Mouse (Mus musculus) kidney, postnatal 4 days (tissue): ENCODE measurements around the gene CN725425.
A peak's percentile ranks its signal among the peaks of the same experiment; 100 is the strongest.

ENCODE experiments used
- DNase-seq, 2 experiments: peaks; one replicate each; pipeline ENCODE4 v3.0.0; 2021; ENCODE audit warnings: mixed read lengths in 2 of 2

CN725425 gene

DNA sequence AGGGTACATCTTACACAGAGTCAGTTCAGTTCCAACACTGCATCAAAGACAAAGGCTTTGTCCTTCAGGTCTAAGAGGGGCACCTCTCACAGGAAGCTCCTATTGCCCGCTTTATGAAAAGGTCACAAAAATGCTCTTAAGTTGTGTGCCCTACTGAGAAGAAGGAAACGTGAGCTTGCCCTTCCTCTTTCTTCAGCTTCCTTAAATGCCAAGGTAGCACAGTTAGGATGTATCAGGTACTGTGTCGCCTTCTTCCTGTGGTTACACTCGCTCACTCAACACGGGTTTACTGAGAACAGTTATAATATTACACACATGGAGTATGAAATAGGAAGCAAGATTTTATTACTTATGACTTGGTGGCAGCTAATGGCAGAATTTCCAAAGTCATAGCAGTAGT is 38.0 kb downstream of the CN725425 start:
- no peak for DNase-seq

DNA sequence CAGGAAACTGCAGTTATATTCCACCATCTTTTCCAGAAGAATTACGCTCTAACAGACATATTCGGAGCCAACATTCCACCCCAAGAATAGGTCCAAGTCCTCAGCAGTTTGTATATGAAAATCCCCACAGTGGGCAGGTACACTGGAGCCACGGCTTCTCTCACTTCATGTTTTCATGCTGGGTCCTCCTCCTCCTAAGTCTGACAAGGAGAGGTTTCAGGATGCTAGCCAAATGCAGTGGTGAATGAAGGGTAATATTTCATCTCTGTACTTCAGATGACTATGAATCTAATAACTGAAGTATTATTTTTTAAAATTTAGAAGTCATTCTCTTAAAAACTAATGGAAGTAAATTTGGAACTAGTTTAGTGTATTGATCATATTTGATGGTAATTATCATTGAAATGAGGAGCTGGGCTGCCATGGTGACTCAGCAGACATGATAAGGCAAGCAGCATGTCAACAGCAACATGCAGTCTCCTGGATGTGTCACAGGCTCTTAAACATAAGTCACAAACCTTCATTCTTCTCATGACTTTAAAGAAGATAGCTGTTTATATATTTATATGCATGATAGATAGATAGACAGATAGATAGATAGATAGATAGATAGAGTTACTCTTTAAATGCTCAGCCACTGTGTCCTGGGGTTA is 41.5 kb downstream of the CN725425 start:
- no peak for DNase-seq

DNA sequence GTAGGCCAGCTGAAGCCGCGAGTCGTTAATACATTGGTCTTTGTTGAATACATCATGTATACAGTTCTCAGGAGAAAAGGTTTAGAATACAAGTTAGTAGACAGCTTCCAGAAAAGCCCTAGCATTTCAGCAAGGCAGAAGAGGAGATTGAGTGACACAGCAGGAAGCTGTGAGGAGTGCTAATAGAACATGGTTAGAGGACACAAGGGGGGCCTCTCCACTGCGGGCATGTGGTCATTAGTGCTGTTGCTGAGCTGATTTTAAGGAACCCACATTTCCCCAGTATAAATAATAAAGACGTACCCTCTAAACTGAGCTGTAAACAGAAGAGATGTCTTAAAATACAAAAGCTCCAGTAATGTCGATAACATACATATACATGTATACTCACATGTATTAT is 51.5 kb downstream of the CN725425 start:
- DNase-seq: peak; percentile 34 to 37

DNA sequence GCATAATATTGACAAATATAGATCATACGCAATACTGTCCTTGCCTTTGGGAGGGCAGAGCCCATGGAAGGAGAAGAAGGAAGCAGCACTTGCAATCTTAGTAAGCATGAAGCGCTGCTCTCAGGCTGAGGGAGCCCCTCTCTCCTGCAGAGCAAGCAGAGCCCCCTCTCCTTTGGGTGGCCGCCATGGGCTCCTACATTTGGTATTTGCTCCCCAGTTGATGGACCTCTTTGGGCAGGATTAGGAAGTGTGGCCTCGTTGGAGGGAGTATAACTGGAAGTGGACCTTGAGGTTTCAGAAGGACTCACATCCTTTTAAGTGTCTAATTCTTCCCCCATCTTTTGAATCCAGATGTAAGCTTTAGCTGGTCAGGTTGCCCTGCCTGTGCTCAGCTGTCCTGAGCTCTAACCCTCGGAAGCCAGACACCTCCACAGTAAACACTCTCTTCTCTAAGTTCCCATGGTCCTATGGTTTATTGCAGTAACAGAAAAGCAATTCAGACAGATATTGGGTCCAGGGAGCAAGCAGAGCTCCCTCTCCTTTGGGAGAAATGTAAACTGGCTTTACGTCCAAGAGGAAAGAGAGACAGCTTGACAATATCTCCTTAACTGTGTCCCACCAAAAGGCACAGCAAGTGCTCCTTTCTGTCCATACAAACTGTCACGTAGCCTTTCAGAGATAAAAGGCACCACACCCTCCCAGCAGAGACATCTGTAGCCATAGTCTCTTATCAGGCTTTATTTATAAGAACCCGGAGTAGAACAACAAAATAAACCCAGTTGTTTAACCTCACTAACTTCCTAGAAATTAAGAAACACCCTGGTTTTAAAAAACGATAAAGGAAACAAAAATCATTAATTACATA is 52.5 kb downstream of the CN725425 start:
- DNase-seq: no peak

DNA sequence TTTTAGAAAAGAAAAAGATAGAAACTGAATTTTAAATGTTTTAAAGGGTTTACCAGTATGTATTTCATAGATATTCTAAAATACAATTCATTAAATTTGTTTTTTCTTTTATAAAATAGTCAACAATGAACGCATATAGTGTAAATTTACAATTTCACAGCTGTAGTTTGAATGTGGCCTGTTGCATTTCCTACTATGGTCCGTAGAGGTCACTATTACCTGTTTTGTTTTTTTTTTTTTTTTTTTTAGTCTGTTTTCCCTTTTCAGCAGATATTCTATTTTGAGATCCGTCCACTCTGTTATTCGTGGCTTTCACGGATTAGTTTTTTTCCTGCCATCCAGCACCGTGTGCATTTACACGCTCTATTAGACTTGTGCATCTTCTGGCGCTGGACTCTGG is 53.7 kb downstream of the CN725425 start:
- no peak for DNase-seq

DNA sequence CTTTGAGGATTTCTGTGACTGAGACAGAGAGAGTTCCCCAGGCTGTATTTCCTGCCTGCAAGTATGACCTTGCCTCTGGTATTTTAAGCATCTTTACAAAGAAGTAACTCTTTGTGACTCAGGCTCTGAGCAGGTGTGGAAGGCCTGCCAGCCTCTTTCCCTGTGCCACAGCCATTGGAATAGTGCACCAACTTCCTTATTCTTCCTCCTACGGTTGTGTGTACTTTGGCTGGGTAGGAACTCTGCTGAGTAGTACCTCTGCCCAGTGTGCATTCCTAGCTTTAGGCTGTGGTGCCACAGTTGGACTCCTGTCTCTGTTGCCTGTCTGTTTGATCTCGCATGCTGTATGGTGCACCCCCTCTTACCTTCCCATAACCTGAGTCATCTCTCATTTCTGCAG is 56.0 kb downstream of the CN725425 start:
- DNase-seq: no peak

DNA sequence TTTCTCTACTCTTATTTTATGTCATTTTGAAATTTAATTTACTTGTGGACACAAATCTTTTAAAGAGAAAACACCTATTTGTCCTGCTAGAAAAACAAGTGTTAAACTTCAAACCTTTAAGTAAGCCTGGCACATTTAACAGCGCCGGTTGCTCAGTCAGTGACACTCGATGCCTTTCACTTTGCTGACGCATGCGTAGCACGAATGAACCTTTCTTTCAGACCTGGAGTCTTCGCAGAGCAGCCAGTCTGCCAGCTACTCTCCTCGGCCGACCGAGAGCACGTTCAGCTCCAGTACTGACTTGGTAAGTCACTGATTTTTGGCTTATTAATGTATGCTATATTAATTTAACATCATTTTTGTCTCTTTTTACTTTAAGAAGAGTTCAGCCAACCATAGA is 57.8 kb downstream of the CN725425 start:
- peak; percentile 39 to 63 for DNase-seq

DNA sequence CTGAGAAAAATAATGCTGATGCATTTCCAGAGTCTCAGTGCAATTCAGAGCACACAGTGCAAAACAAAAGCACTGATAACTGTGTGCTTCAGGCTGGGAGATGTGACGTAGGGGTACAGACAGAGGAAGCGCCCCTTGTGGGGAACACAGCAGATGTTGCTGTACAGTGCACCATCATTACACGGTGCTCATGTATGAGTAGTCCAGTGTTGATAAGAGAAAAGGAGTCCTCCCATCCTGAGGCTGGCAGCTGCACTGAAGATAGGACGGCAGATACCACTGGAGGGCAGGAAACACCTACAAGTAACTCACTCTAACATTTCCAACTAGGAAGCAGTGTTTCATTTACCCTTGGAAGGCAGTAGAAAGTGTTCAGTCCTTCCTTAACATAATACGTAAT is 61.3 kb downstream of the CN725425 start:
- DNase-seq: no peak

DNA sequence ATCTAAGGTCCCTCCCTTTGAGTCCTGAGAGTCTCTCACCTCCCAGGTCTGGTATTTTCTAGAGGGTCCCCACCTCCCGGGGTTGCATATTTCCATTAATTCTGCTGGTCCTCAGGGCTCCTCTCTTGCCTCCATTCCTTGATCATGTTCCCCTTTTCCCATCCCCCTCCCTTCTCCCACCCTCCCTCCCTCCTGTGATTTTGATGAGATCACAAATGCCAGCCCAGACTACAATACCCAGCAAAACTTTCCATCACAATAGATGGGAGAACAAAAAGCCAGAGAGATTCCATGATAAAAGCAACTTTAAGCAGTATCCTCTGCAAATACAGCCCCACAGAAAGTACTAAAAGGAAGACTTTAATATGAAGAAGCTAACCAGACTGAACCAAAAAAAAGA is 64.6 kb downstream of the CN725425 start:
- DNase-seq: no peak

DNA sequence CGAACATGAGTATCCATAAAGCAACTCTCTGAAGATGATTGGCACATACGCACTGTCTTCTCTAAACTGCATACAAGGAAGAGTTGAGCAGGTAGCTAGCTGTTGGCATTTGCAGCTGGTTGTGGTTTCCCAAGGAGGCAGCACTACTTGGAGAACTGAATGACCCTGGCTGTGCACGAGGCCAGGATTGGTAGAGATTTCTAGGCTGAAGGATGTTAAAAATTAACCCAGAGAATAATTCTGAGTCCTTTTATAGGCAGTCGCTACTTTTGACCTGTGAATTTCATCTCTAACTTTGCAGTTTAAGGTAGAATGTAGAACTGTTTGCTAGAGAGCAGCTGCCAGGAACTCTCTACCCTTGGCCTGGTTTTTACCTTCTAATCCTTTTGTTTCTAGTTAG is 69.2 kb downstream of the CN725425 start:
- DNase-seq: peak in 1 of 2 experiments; percentile 45

DNA sequence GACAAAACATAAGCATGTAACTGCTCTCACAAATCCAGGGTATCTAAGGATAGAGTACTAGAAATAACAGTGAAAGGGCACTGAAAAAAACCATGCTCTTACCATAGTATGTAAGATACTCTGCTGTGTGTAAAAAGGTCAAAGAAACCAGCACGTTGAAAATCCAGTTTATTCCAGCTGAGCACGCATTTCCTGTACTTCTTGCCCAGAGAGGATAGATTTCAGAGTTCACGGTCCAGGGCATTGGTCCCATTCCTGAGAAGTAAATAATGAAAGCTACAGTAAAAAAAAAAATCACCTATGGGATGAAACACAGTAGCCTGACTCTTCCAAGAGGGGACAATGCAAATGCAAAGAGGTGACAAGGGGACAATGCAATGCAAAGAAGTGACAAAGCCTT is 76.7 kb downstream of the CN725425 start:
- DNase-seq: no peak

DNA sequence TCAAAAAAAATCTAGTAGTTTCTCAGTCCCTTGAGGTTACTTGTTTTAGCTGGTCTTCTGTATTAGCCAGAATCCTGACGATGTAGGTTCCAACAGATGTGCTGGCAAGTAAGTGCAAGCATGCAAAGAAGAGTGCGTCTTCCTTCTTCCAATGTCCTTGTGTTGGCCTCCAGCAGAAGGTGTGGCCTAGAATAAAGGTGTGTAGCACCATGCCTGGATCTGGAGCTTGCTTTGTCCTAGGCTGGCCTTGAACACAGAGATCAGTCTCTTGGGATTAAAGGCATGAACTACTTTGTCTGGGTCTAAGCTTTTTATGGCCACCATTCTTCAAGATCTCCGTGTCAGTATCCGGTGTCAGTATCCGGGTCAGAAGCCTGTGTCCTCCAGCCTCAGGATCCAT is 80.3 kb downstream of the CN725425 start:
- DNase-seq: no peak

DNA sequence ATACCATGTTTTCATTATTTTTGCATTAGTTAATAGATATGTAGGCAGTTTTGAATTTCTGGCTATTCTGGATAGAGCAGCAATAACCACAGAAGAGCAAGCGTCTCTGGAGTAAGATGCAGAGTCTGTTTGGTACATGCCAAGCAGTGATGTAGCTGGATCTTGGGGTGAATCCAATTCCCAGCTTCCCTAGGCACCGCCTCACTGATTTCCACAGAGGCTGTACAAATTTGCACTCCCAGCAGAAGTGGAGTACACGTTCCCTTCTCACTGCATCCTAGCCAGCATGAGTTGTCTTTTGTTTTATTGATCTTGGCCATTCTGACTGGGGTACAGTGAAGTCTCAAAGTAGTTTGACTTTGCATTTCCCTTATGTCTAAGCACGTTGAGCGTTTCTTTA is 82.2 kb downstream of the CN725425 start:
- DNase-seq: no peak

DNA sequence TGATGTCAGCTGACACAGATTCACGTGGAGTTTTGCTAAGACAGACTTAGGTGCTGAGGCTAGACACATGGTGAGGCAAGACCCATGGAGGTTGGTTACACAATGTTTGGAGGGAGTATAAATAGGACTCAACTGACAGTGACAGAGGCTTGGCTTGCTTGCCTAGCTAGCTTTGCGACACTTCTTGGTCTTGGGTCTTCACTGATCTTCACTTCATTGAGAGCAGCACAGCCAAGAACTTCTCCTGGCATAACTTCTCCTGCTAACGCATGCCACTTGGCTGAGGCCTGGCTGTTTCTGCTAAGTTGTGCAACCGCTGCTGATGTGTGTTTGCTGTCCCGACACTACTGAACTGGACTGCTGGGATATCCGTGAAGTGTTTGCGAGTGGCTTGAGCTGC is 83.5 kb downstream of the CN725425 start:
- DNase-seq: no peak

DNA sequence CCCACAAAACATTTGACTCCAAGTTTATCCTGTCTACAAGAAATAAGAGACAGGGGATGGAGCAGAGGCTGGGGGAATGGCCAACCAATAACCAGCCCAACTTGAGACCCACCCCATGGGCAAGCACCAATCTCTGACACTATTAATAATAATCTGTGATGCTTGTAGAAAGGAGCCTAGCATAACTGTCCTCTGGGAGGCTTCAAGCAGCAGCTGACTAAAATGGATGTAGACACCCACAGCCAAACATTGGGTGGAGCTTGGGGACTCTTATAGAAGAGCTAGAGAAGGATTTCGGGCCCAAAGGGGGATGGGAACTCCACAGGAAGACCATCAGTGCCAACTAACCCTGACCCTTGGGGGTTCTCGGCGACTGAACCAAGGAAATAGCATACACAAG is 84.1 kb downstream of the CN725425 start:
- no peak for DNase-seq

DNA sequence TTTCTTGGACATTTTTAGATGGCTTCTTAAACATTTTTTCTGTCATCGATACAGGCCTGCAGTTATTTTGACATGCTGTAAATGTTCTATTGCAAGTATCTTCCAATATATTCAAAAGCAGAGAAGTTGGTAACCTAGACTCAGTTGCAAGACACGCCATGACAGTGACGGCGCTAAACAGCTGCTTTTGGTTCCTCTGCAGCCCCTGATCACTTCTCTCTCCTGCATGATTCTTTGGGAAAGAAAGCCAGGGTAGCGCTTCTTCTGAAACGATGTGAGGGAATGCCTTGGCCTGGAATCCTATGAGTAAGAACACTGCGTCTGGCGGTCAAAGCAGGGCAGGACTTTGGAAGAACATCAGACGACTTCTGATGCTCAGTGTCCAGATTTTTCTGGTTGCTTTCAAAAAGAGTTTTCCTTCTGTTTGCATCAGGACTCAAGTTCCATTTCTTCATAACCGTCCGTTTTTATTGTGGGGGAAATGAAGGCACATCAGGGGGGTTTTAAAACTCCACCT is 100.1 kb downstream of the CN725425 start:
- DNase-seq: no peak

DNA sequence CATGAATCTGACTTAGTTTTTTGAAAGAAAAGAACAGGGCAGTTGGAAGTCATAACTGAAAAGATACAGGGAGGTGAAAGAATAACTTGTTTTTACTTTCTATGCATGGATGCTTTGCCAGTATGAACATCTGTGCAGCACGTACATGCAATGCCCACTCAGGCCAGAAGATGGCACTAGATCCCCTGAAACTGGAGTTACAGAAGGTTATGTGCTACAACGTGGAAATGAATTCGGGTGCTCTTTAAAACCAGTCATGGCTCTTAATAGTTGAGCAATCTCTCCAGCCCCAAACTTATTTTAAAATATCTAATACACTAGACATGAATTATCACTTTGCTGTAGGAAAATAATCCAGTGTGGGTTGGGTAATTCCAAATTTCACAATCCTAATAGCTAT is 102.1 kb downstream of the CN725425 start:
- DNase-seq: peak; percentile 95 to 97

DNA sequence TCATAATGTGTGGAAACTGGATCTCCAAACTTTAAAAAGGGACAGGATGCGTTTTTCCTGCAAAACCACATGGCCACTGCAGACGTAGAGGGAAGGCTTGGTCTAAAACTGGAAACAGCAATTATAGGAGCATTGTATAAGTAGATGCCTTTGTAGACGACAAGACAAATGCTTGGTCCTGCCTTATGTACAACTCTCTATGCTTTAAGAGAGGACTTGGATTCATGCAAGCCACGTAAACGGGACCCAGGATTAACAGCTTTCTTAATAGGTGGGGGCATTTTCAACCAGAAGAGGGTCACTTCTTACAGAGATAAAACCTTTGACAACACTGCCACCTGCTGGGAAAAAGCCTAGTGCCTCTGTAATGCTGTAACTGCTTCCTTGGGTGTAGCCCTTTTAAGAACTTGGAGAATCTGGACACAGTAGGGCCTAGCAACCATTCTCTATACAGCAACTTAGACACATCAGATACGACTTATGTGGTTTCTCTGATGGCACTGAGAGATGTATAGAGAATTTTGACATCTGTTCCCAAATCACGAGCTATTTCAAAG is 105.1 kb downstream of the CN725425 start:
- peak; percentile 63 to 66 for DNase-seq
